Mouse (Mus musculus): Measurements from ENCODE around the gene Ric1.
A peak's percentile ranks its signal among the peaks of the same experiment; 100 is the strongest.

The Ric1 gene

GRCm38 (mm10) chr19:29488073-29488390, 34.0 kb upstream of the Ric1 start:
- DNase-seq (ENCODE audit: low read depth, low spot score) = peak; percentile 56
- no peaks in the 10 kb centered on the region for H3K36me3 ChIP-seq (ENCODE audit: control insufficient read depth, insufficient read depth, low read length, poor library complexity, severe bottlenecking)
- H3K27me3 ChIP-seq (ENCODE audit: control insufficient read depth, insufficient read depth, low read length, poor library complexity, severe bottlenecking) = no peaks in the 10 kb centered on the region

- no peaks in the 10 kb centered on the region for H3K36me3 ChIP-seq (ENCODE audit: control insufficient read depth, insufficient read depth, low read length, poor library complexity, severe bottlenecking)
- H3K27me3 ChIP-seq (ENCODE audit: control insufficient read depth, insufficient read depth, low read length, poor library complexity, severe bottlenecking) = no peaks in the 10 kb centered on the region
- no peak for DNase-seq (ENCODE audit: low read depth, low spot score)
Measured at GRCm38 (mm10) chr19:29488420-29488819, 33.7 kb upstream of the Ric1 start.

GRCm38 (mm10) chr19:29489785-29490284, 32.2 kb upstream of the Ric1 start:
- no peak for DNase-seq (ENCODE audit: low read depth, low spot score)
- no peaks in the 10 kb centered on the region for H3K36me3 ChIP-seq (ENCODE audit: control insufficient read depth, insufficient read depth, low read length, poor library complexity, severe bottlenecking)
- no peaks in the 10 kb centered on the region for H3K27me3 ChIP-seq (ENCODE audit: control insufficient read depth, insufficient read depth, low read length, poor library complexity, severe bottlenecking)

GRCm38 (mm10) chr19:29491467-29491866, 30.6 kb upstream of the Ric1 start:
- no peaks in the 10 kb centered on the region for H3K36me3 ChIP-seq (ENCODE audit: control insufficient read depth, insufficient read depth, low read length, poor library complexity, severe bottlenecking)
- DNase-seq (ENCODE audit: low read depth, low spot score) = peak; percentile 86
- no peaks in the 10 kb centered on the region for H3K27me3 ChIP-seq (ENCODE audit: control insufficient read depth, insufficient read depth, low read length, poor library complexity, severe bottlenecking)

- DNase-seq (ENCODE audit: low read depth, low spot score) = peak; percentile 86
- no peaks in the 10 kb centered on the region for H3K27me3 ChIP-seq (ENCODE audit: control insufficient read depth, insufficient read depth, low read length, poor library complexity, severe bottlenecking)
- no peaks in the 10 kb centered on the region for H3K36me3 ChIP-seq (ENCODE audit: control insufficient read depth, insufficient read depth, low read length, poor library complexity, severe bottlenecking)
Measured at GRCm38 (mm10) chr19:29494454-29494853, 27.6 kb upstream of the Ric1 start.

- no peaks in the 10 kb centered on the region for H3K36me3 ChIP-seq (ENCODE audit: control insufficient read depth, insufficient read depth, low read length, poor library complexity, severe bottlenecking)
- DNase-seq (ENCODE audit: low read depth, low spot score) = peak; percentile 85
- no peaks in the 10 kb centered on the region for H3K27me3 ChIP-seq (ENCODE audit: control insufficient read depth, insufficient read depth, low read length, poor library complexity, severe bottlenecking)
Measured at GRCm38 (mm10) chr19:29496001-29496597, 26.0 kb upstream of the Ric1 start.

- Histone ChIP-seq H3K36me3 (ENCODE audit: control insufficient read depth, insufficient read depth, low read length, poor library complexity, severe bottlenecking) (no peaks in the 10 kb centered on the region), H3K27me3 (ENCODE audit: control insufficient read depth, insufficient read depth, low read length, poor library complexity, severe bottlenecking) (no peaks in the 10 kb centered on the region)
- peak; percentile 43 for DNase-seq (ENCODE audit: low read depth, low spot score)
Measured at GRCm38 (mm10) chr19:29496786-29497557, 25.1 kb upstream of the Ric1 start.

GRCm38 (mm10) chr19:29497874-29498273, 24.2 kb upstream of the Ric1 start:
- no peaks in the 10 kb centered on the region for H3K27me3 ChIP-seq (ENCODE audit: control insufficient read depth, insufficient read depth, low read length, poor library complexity, severe bottlenecking)
- H3K36me3 ChIP-seq (ENCODE audit: control insufficient read depth, insufficient read depth, low read length, poor library complexity, severe bottlenecking) = no peaks in the 10 kb centered on the region
- peak; percentile 37 for DNase-seq (ENCODE audit: low read depth, low spot score)

- H3K27me3 ChIP-seq (ENCODE audit: control insufficient read depth, insufficient read depth, low read length, poor library complexity, severe bottlenecking) = no peaks in the 10 kb centered on the region
- H3K36me3 ChIP-seq (ENCODE audit: control insufficient read depth, insufficient read depth, low read length, poor library complexity, severe bottlenecking) = no peaks in the 10 kb centered on the region
- peak; percentile 35 for DNase-seq (ENCODE audit: low read depth, low spot score)
Measured at GRCm38 (mm10) chr19:29498842-29499456, 23.1 kb upstream of the Ric1 start.

GRCm38 (mm10) chr19:29500333-29500732, 21.7 kb upstream of the Ric1 start:
- no peak for DNase-seq (ENCODE audit: low read depth, low spot score)
- Histone ChIP-seq H3K36me3 (ENCODE audit: control insufficient read depth, insufficient read depth, low read length, poor library complexity, severe bottlenecking) (no peaks in the 10 kb centered on the region), H3K27me3 (ENCODE audit: control insufficient read depth, insufficient read depth, low read length, poor library complexity, severe bottlenecking) (no peaks in the 10 kb centered on the region)

- DNase-seq (ENCODE audit: low read depth, low spot score) = peak; percentile 83
- H3K36me3 ChIP-seq (ENCODE audit: control insufficient read depth, insufficient read depth, low read length, poor library complexity, severe bottlenecking) = no peaks in the 10 kb centered on the region
- no peaks in the 10 kb centered on the region for H3K27me3 ChIP-seq (ENCODE audit: control insufficient read depth, insufficient read depth, low read length, poor library complexity, severe bottlenecking)
Measured at GRCm38 (mm10) chr19:29501106-29501505, 21.0 kb upstream of the Ric1 start.

- peak; percentile 91 for DNase-seq (ENCODE audit: low read depth, low spot score)
- Histone ChIP-seq H3K36me3 (ENCODE audit: control insufficient read depth, insufficient read depth, low read length, poor library complexity, severe bottlenecking) (no peaks in the 10 kb centered on the region), H3K27me3 (ENCODE audit: control insufficient read depth, insufficient read depth, low read length, poor library complexity, severe bottlenecking) (no peaks in the 10 kb centered on the region)
Measured at GRCm38 (mm10) chr19:29501507-29501906, 20.6 kb upstream of the Ric1 start.

- DNase-seq (ENCODE audit: low read depth, low spot score) = no peak
- H3K27me3 ChIP-seq (ENCODE audit: control insufficient read depth, insufficient read depth, low read length, poor library complexity, severe bottlenecking) = no peaks in the 10 kb centered on the region
- 0 out of 2 replicates have a peak, but pooled peaks cover 1% of the 10 kb centered on the region for H3K36me3 ChIP-seq (ENCODE audit: control insufficient read depth, insufficient read depth, low read length, poor library complexity, severe bottlenecking)
Measured at GRCm38 (mm10) chr19:29504131-29504530, 18.0 kb upstream of the Ric1 start.

- Histone ChIP-seq H3K27me3 (ENCODE audit: control insufficient read depth, insufficient read depth, low read length, poor library complexity, severe bottlenecking) (no peaks in the 10 kb centered on the region), H3K36me3 (ENCODE audit: control insufficient read depth, insufficient read depth, low read length, poor library complexity, severe bottlenecking) (0 out of 2 replicates have a peak, but pooled peaks cover 1% of the 10 kb centered on the region)
- DNase-seq (ENCODE audit: low read depth, low spot score) = peak; percentile 37
Measured at GRCm38 (mm10) chr19:29505617-29506016, 16.5 kb upstream of the Ric1 start.

GRCm38 (mm10) chr19:29508208-29508607, 13.9 kb upstream of the Ric1 start:
- Histone ChIP-seq H3K27me3 (ENCODE audit: control insufficient read depth, insufficient read depth, low read length, poor library complexity, severe bottlenecking) (no peaks in the 10 kb centered on the region), H3K36me3 (ENCODE audit: control insufficient read depth, insufficient read depth, low read length, poor library complexity, severe bottlenecking) (0 out of 2 replicates have a peak, but pooled peaks cover 1% of the 10 kb centered on the region)
- no peak for DNase-seq (ENCODE audit: low read depth, low spot score)

Measured in splenic B cell, adult 2 months (primary cell).